10 mouse cellular contexts compared by ENCODE assay signal in the genomic region with DNA sequence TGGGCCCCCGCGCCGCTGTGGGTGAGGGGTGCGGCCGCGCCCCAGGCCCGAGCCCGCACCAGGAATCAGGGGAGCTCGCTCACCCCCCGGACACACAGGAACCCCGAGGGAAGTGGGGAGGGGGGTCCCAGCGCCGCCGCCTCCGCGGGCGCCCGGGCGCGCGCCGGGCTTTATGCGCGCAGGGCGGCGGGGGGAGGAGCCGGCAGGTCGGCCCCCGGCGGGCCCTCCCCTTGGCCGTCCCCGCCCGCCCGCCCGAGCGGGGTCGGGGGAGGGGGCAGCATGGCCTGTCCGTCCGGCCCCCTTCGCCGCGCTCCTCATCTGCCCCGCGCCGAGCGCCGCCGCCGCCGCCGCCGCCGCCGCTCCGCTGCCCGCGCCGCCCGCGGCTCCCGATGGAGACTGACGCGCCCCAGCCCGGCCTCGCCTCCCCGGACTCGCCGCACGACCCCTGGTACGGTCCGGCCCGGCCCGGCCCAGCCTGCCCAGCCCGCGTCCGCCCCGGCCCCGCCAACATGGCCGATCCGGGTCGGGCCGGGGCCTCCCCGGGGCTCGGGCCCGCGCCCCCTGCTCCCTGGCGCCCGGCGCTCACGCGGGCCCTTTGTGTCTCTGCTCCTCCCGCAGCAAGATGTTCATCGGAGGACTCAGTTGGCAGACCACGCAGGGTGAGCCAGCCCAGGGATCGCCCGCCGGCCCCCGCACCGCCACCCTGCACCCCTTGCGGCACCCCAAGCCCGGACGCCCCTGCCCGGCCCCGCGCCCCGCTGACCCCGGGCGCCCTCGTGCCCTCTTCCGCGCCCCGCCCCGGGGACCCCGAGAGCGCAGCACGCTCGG. TPM values are rescaled to one million over a fixed set of nuclear protein-coding genes. Genes with fewer than 3 reads are reported as not detected.
DNase-seq lines count a peak whose midpoint lies in the region; ATAC-seq and TF ChIP-seq lines count a peak whose summit lies in the region.
"Had no signal": no experiment of that assay in that cellular context is flagged by ENCODE, and none has a peak within 500 bp of the region (broad histone marks: within the 10 kb centered on the region; RNA-seq: fewer than 3 reads in every experiment).

Msi1 (plus strand) TSS at position 241 of the 828 bp plus-strand sequence.

- H3K4me2 ChIP-seq in limb, embryonic 14.5 days (replicated peaks; ENCODE audit: low read depth, low read length, severe bottlenecking), result peak within 1 kb of the TSS; percentile 91

- ATAC-seq in limb, embryonic 14.5 days (ENCODE audit: low FRiP score, low read depth), result peak; percentile 81

- H3K27me3 ChIP-seq in heart, adult 2 months (ENCODE audit: control insufficient read depth, insufficient read depth, low read length), result peaks cover 17% of the 10 kb centered on the region
- H3K27me3 ChIP-seq in testis, adult 2 months (ENCODE audit: control insufficient read depth, insufficient read depth, low read length), result no peaks in the 10 kb centered on the region; the same call in 1 of the 2 replicates
- H3K27me3 ChIP-seq in hindbrain, embryonic 10.5 days (ENCODE audit: insufficient read depth, poor library complexity, severe bottlenecking), result 0 out of 2 replicates have a peak, but pooled peaks cover 3% of the 10 kb centered on the region
- no peaks in the 10 kb centered on the region for H3K27me3 ChIP-seq in limb, embryonic 14.5 days (ENCODE audit: control insufficient read depth, insufficient read depth, low read length)

- no peaks in the 10 kb centered on the region for H3K36me3 ChIP-seq in heart, adult 2 months (ENCODE audit: control insufficient read depth, insufficient read depth, low read length)
- H3K36me3 ChIP-seq in testis, adult 2 months (ENCODE audit: control insufficient read depth, insufficient read depth, low read length), result no peaks in the 10 kb centered on the region
- H3K36me3 ChIP-seq in hindbrain, embryonic 10.5 days, result peaks cover 48% of the 10 kb centered on the region
- peaks cover 17% of the 10 kb centered on the region; the same call in 1 of the 2 replicates for H3K36me3 ChIP-seq in limb, embryonic 14.5 days (ENCODE audit: control insufficient read depth, insufficient read depth, low read length)
- H3K36me3 ChIP-seq: G1E had no signal

- no peaks in the 10 kb centered on the region for H3K9me3 ChIP-seq in hindbrain, embryonic 10.5 days
- H3K9me3 ChIP-seq in limb, embryonic 14.5 days (ENCODE audit: control insufficient read depth, low read length), result no peaks in the 10 kb centered on the region

- no peak within 1 kb of the TSS for H3K27ac ChIP-seq in heart, adult 2 months
- H3K27ac ChIP-seq in testis, adult 2 months (ENCODE audit: control insufficient read depth, insufficient read depth, low read depth, low read length), result peak within 1 kb of the TSS; percentile 45
- peak within 1 kb of the TSS; percentile 100 for H3K27ac ChIP-seq in hindbrain, embryonic 10.5 days
- H3K27ac ChIP-seq in limb, embryonic 14.5 days (replicated peaks; ENCODE audit: low read depth, low read length), result peak within 1 kb of the TSS; percentile 63

- H3K9ac ChIP-seq in heart, adult 2 months (ENCODE audit: low read depth, low read length), result peak within 1 kb of the TSS; percentile 54
- peak within 1 kb of the TSS; percentile 96 for H3K9ac ChIP-seq in limb, embryonic 14.5 days (ENCODE audit: low read depth, low read length, severe bottlenecking)

- peak within 1 kb of the TSS; percentile 39 for H3K4me3 ChIP-seq in heart, adult 2 months
- peak within 1 kb of the TSS; percentile 82 for H3K4me3 ChIP-seq in testis, adult 2 months (ENCODE audit: control insufficient read depth, low read depth, low read length)
- H3K4me3 ChIP-seq in hindbrain, embryonic 10.5 days, result peak within 1 kb of the TSS; percentile 100
- peak within 1 kb of the TSS; percentile 92 for H3K4me3 ChIP-seq in limb, embryonic 14.5 days (replicated peaks; ENCODE audit: low read length)

- DNase-seq in heart, adult 2 months, result no peak
- DNase-seq in heart, adult 8-10 months (ENCODE audit: low spot score), result no peak
- no peak for DNase-seq in testis, postnatal 14 days (ENCODE audit: low spot score)
- DNase-seq in hindbrain, embryonic 10.5 days (ENCODE audit: low spot score), result peak; percentile 75
- peak; percentile 42 for DNase-seq in limb, embryonic 14.5 days (ENCODE audit: low spot score)
- peak; percentile 46 for DNase-seq in right cerebral cortex, postnatal 4 days
- DNase-seq in spleen, postnatal 10 days (ENCODE audit: low spot score in 2 of 2), result no peak

- no peaks in the 10 kb centered on the region for H3K4me1 ChIP-seq in heart, adult 2 months (ENCODE audit: control insufficient read depth, insufficient read depth, low read length)
- H3K4me1 ChIP-seq in testis, adult 2 months (ENCODE audit: control insufficient read depth, insufficient read depth, low read length), result peaks cover 14% of the 10 kb centered on the region
- H3K4me1 ChIP-seq in hindbrain, embryonic 10.5 days (replicated peaks), result peaks cover 62% of the 10 kb centered on the region
- H3K4me1 ChIP-seq in limb, embryonic 14.5 days (ENCODE audit: control insufficient read depth, insufficient read depth, low read length), result peaks cover 26% of the 10 kb centered on the region

- TF ChIP-seq POLR2A in heart, adult 2 months (IDR thresholded peaks at IDR 0.05; ENCODE audit: insufficient read depth, low read depth, low read length), result no peak
- 0 out of 2 replicates have a peak, but pooled peaks have one; percentile 11 for TF ChIP-seq POLR2A in testis, adult 2 months (IDR thresholded peaks at IDR 0.05; ENCODE audit: control insufficient read depth, low read depth, low read length)
- no peak for TF ChIP-seq POLR2A in limb, embryonic 14.5 days (IDR thresholded peaks at IDR 0.05; ENCODE audit: borderline replicate concordance, extremely low read depth, insufficient read depth, insufficient read length)

- 2% methylated on average over 92 of the region's 117 CpGs for WGBS in heart, adult 2 months
- WGBS in hindbrain, embryonic 10.5 days, result under 1% methylated on average over 104 of the region's 117 CpGs
- WGBS in limb, embryonic 14.5 days, result under 1% methylated on average over 34 of the region's 117 CpGs

- intact Hi-C loops in heart, adult 2 months (cut with DNase I), result no loop called here

- TF ChIP-seq EP300 in heart, adult 2 months (IDR thresholded peaks at IDR 0.05; ENCODE audit: insufficient read depth, low read depth, low read length), result no peak

- H3K79me2 ChIP-seq in heart, adult 2 months (replicated peaks; ENCODE audit: control insufficient read depth, insufficient read depth, low read length), result no peaks in the 10 kb centered on the region

- TF ChIP-seq CTCF in heart, adult 2 months (IDR thresholded peaks at IDR 0.05), result no peak
- no peak for TF ChIP-seq CTCF in testis, adult 2 months (IDR thresholded peaks at IDR 0.05; ENCODE audit: control insufficient read depth, insufficient read depth, insufficient replicate concordance, low read depth, low read length)

RNA-seq across cellular contexts. Expression of gene Msi1, which starts in this region (rescaled TPM):
- total RNA-seq in heart, adult 2 months (2021), result under 1 TPM; 0.55 to 0.99 TPM
- polyA plus RNA-seq in heart, adult 2 months (2012; rRNA removed), result 0.61 and 0.64 TPM in 2 replicates
- under 1 TPM; 0.16 to 0.52 (median 0.25) TPM for total RNA-seq in heart, adult 8-10 months (2022)
- 61.9 and 63.9 TPM in 2 replicates for polyA plus RNA-seq in testis, adult 2 months (2012; rRNA removed)
- 167 and 222 TPM in 2 replicates for polyA plus RNA-seq in hindbrain, embryonic 10.5 days (2016; fragmentation: Nextera tagmentation; extraction: Ambion mirVana)
- polyA plus RNA-seq in limb, embryonic 14.5 days (2012; rRNA removed), result 40.6 and 51.6 TPM in 2 replicates
- 15.5 and 18.0 TPM in 2 replicates for polyA plus RNA-seq in limb, embryonic 14.5 days (2014; fragmentation: Nextera tagmentation; extraction: Ambion mirVana)
- total RNA-seq: hematopoietic stem cell, adult 5-6 weeks had no signal

Comparison
In these comparisons a context has a peak if more than half of its experiments do, and no peak if none do; other contexts are left out.
1. RNA of gene Msi1 (polyA plus RNA-seq): 167 to 222 TPM in hindbrain, embryonic 10.5 days, 61.9 to 63.9 TPM in testis, adult 2 months and 15.5 to 51.6 TPM in limb, embryonic 14.5 days; 0.61 to 0.64 TPM in heart, adult 2 months; every median in the first group is over 10 times any median in the second.
2. DNase-seq: peak in hindbrain, embryonic 10.5 days (single experiment), limb, embryonic 14.5 days (single experiment) and right cerebral cortex, postnatal 4 days (single experiment); none in heart, adult 2 months (0 of 2), heart, adult 8-10 months (single experiment), testis, postnatal 14 days (single experiment) and spleen, postnatal 10 days (0 of 2).
3. H3K4me3 ChIP-seq: peak in every context shown above with its lines; median percentile 100 in hindbrain, embryonic 10.5 days; 92 in limb, embryonic 14.5 days; 82 in testis, adult 2 months; 39 in heart, adult 2 months.